In the genomic region with DNA sequence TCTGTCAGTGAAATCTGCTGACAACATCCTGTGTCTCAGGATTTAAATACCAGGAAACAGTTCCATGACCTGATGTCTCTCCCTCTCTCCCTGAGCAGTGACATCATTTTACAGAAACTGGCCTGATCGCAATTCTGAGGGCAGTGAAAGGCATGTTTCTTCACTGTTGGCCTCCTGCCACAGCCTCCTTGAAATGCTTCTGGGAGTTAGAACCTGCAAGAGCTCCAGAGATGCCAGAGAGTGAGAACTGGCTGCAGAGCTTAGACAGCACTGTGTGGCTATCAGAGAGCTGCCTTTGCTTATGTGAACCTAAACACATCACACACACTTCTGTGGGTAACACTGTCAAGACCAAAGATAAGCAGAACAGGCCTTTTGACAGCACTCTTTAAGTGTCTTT, we compare ENCODE assay signal across 8 mouse cellular contexts.
DNase-seq lines count a peak whose midpoint lies in the region; ATAC-seq and TF ChIP-seq lines count a peak whose summit lies in the region.

No protein-coding gene starts in this region.

- H3K4me1 ChIP-seq in kidney, adult 2 months (ENCODE audit: control insufficient read depth, insufficient read depth, low read length): peaks cover 2% of the 10 kb centered on the region; the same call in 1 of the 2 replicates
- H3K4me1 ChIP-seq in kidney, embryonic 16.5 days (ENCODE audit: insufficient read depth, low read length): 0 out of 2 replicates have a peak, but pooled peaks cover 5% of the 10 kb centered on the region
- H3K4me1 ChIP-seq in kidney, embryonic 15.5 days: peaks cover 7% of the 10 kb centered on the region
- no peaks in the 10 kb centered on the region for H3K4me1 ChIP-seq in intestine, postnatal 0 days (replicated peaks; ENCODE audit: control insufficient read depth, insufficient read depth, low read length)

- DNase-seq in kidney, adult 2 months: peak; percentile 9
- DNase-seq in heart, adult 18-20 months: peak; percentile 43 to 50
- DNase-seq in lung, postnatal 10 days: peak; percentile 71
- no peak for DNase-seq in urinary bladder, adult 18-20 months (ENCODE audit: low spot score in 2 of 2)

- TF ChIP-seq POLR2A in kidney, adult 2 months (IDR thresholded peaks at IDR 0.05; ENCODE audit: low read depth, low read length): no peak

- H3K9me3 ChIP-seq in kidney, embryonic 16.5 days (ENCODE audit: low read length): no peaks in the 10 kb centered on the region
- no peaks in the 10 kb centered on the region for H3K9me3 ChIP-seq in kidney, embryonic 15.5 days (replicated peaks)
- H3K9me3 ChIP-seq in intestine, postnatal 0 days (ENCODE audit: control insufficient read depth): no peaks in the 10 kb centered on the region

- H3K27me3 ChIP-seq in kidney, adult 2 months (replicated peaks; ENCODE audit: control insufficient read depth, insufficient read depth, low read length): no peaks in the 10 kb centered on the region
- no peaks in the 10 kb centered on the region for H3K27me3 ChIP-seq in kidney, embryonic 16.5 days (ENCODE audit: insufficient read depth, low read length)
- no peaks in the 10 kb centered on the region for H3K27me3 ChIP-seq in kidney, embryonic 15.5 days
- no peaks in the 10 kb centered on the region for H3K27me3 ChIP-seq in intestine, postnatal 0 days (replicated peaks; ENCODE audit: control insufficient read depth, insufficient read depth, low read length)

- no peak for ATAC-seq in kidney, embryonic 16.5 days (ENCODE audit: low FRiP score, low TSS enrichment)
- peak; percentile 64 for ATAC-seq in cerebellum, adult (ENCODE audit: insufficient number of reproducible peaks, low FRiP score, low TSS enrichment)
- ATAC-seq in kidney, embryonic 15.5 days (replicated peaks; ENCODE audit: low FRiP score): no peak
- ATAC-seq in intestine, postnatal 0 days: no peak

- H3K4me2 ChIP-seq in kidney, embryonic 16.5 days (replicated peaks; ENCODE audit: low read depth, low read length): no peak overlapping the region
- no peak overlapping the region for H3K4me2 ChIP-seq in kidney, embryonic 15.5 days
- H3K4me2 ChIP-seq in intestine, postnatal 0 days (replicated peaks; ENCODE audit: low read depth): no peak overlapping the region

- no peak overlapping the region for H3K4me3 ChIP-seq in kidney, adult 2 months (ENCODE audit: insufficient read depth, low read depth, low read length)
- no peak overlapping the region for H3K4me3 ChIP-seq in kidney, embryonic 16.5 days (ENCODE audit: low read length)
- no peak overlapping the region for H3K4me3 ChIP-seq in kidney, embryonic 15.5 days (replicated peaks)
- H3K4me3 ChIP-seq in intestine, postnatal 0 days (ENCODE audit: low read depth, low read length): no peak overlapping the region

- H3K27ac ChIP-seq in kidney, adult 2 months (ENCODE audit: insufficient read depth, low read depth, low read length): no peak overlapping the region
- no peak overlapping the region for H3K27ac ChIP-seq in kidney, embryonic 16.5 days (ENCODE audit: low read length)
- H3K27ac ChIP-seq in kidney, embryonic 15.5 days: no peak overlapping the region
- H3K27ac ChIP-seq in intestine, postnatal 0 days (ENCODE audit: low read depth, low read length): no peak overlapping the region

- no peaks in the 10 kb centered on the region for H3K36me3 ChIP-seq in kidney, adult 2 months (ENCODE audit: control insufficient read depth, insufficient read depth, low read length)
- H3K36me3 ChIP-seq in kidney, embryonic 16.5 days (ENCODE audit: insufficient read depth, low read length): no peaks in the 10 kb centered on the region
- H3K36me3 ChIP-seq in kidney, embryonic 15.5 days: no peaks in the 10 kb centered on the region
- no peaks in the 10 kb centered on the region for H3K36me3 ChIP-seq in intestine, postnatal 0 days (ENCODE audit: control insufficient read depth, insufficient read depth)

- WGBS in kidney, adult 2 months: 27% methylated on average over 1 of the region's 1 CpGs
- WGBS in kidney, embryonic 16.5 days: 42% methylated on average over 1 of the region's 1 CpGs
- 52% methylated on average over 1 of the region's 1 CpGs for WGBS in kidney, embryonic 15.5 days
- 32% methylated on average over 1 of the region's 1 CpGs for WGBS in intestine, postnatal 0 days

- no peak for TF ChIP-seq CTCF in kidney, adult 2 months (conservative IDR thresholded peaks at IDR 0.05; ENCODE audit: insufficient read depth, insufficient read length, low read depth, low read length)
- no peak for TF ChIP-seq CTCF in intestine, postnatal 0 days (IDR thresholded peaks at IDR 0.05; ENCODE audit: low read depth)

- no peak overlapping the region for H3K9ac ChIP-seq in kidney, embryonic 16.5 days (replicated peaks; ENCODE audit: low read length)
- no peak overlapping the region for H3K9ac ChIP-seq in kidney, embryonic 15.5 days
- H3K9ac ChIP-seq in intestine, postnatal 0 days (ENCODE audit: low read depth, low read length): no peak overlapping the region

Comparison
In these comparisons a context has a peak if more than half of its experiments do, and no peak if none do; other contexts are left out.
1. DNase-seq: peak in kidney, adult 2 months (single experiment), heart, adult 18-20 months (2 of 2) and lung, postnatal 10 days (single experiment); none in urinary bladder, adult 18-20 months (0 of 2).